ENCODE assay signal across 9 mouse cellular contexts in genomic region chr9:20726134-20726858, GRCm38 (mm10). TPM values are rescaled to one million over a fixed set of nuclear protein-coding genes. Genes with fewer than 3 reads are reported as not detected.
DNase-seq lines count a peak whose midpoint lies in the region; ATAC-seq and TF ChIP-seq lines count a peak whose summit lies in the region.
"Had no signal": no experiment of that assay in that cellular context is flagged by ENCODE, and none has a peak within 500 bp of the region (broad histone marks: within the 10 kb centered on the region; RNA-seq: fewer than 3 reads in every experiment).

No protein-coding gene starts in this region.

- H3K9me3 ChIP-seq in heart, embryonic 13.5 days, result no peaks in the 10 kb centered on the region
- H3K9me3 ChIP-seq in limb, embryonic 10.5 days (replicated peaks), result no peaks in the 10 kb centered on the region

- no peak for TF ChIP-seq POLR2A in thymus, adult 2 months (IDR thresholded peaks at IDR 0.05; ENCODE audit: control insufficient read depth, extremely low read depth, insufficient read depth, low read length, poor library complexity)
- no peak for TF ChIP-seq POLR2A in small intestine, adult 2 months (IDR thresholded peaks at IDR 0.05; ENCODE audit: low read depth, low read length)

- no peak for DNase-seq in heart, postnatal 10 days
- DNase-seq in thymus, adult 2 months, result no peak
- no peak for DNase-seq in thymus, adult 18-20 months
- peak; percentile 48 for DNase-seq in limb, embryonic 10.5 days (ENCODE audit: low spot score)
- DNase-seq in adrenal gland, postnatal 10 days, result no peak
- no peak for DNase-seq in ovary, adult 18-20 months (ENCODE audit: low spot score)

- peak; percentile 12; the same call in 1 of the 2 replicates for TF ChIP-seq CTCF in thymus, adult 2 months (IDR thresholded peaks at IDR 0.05; ENCODE audit: borderline replicate concordance, control insufficient read depth, extremely low read depth, insufficient read depth, low read length, poor library complexity)
- TF ChIP-seq CTCF in small intestine, adult 2 months (IDR thresholded peaks at IDR 0.05; ENCODE audit: extremely low read depth, insufficient read length, insufficient replicate concordance, low read depth, low read length), result no peak

- peak overlapping the region; percentile 59 for H3K4me3 ChIP-seq in heart, embryonic 13.5 days
- H3K4me3 ChIP-seq in thymus, adult 2 months (ENCODE audit: control insufficient read depth, insufficient read depth, low read length), result no peak overlapping the region
- peak overlapping the region; percentile 64 for H3K4me3 ChIP-seq in limb, embryonic 10.5 days
- H3K4me3 ChIP-seq in small intestine, adult 2 months (ENCODE audit: low read depth, low read length), result peak overlapping the region; percentile 58

- H3K4me2 ChIP-seq in heart, embryonic 13.5 days, result peak overlapping the region; percentile 97

- no peak for ATAC-seq in heart, embryonic 13.5 days (ENCODE audit: extremely low read depth, insufficient number of reproducible peaks, low FRiP score, low TSS enrichment)
- ATAC-seq: Patski had no signal

- intact Hi-C loops in heart, postnatal 10 days (cut with DNase I), result no loop called here

- H3K36me3 ChIP-seq in heart, embryonic 13.5 days, result no peaks in the 10 kb centered on the region
- no peaks in the 10 kb centered on the region for H3K36me3 ChIP-seq in thymus, adult 2 months (ENCODE audit: control insufficient read depth, insufficient read depth, low read length)
- H3K36me3 ChIP-seq in limb, embryonic 10.5 days, result no peaks in the 10 kb centered on the region
- no peaks in the 10 kb centered on the region for H3K36me3 ChIP-seq in small intestine, adult 2 months (ENCODE audit: control insufficient read depth, insufficient read depth, low read length)

- H3K9ac ChIP-seq in heart, embryonic 13.5 days, result peak overlapping the region; percentile 75

- WGBS in heart, embryonic 13.5 days, result 2% methylated on average over 41 of the region's 42 CpGs
- WGBS in thymus, adult 2 months, result 9% methylated on average over 42 of the region's 42 CpGs
- 2% methylated on average over 42 of the region's 42 CpGs for WGBS in limb, embryonic 10.5 days
- 4% methylated on average over 41 of the region's 42 CpGs for WGBS in small intestine, adult 2 months

- peaks cover 87% of the 10 kb centered on the region for H3K27me3 ChIP-seq in heart, embryonic 13.5 days (replicated peaks)
- H3K27me3 ChIP-seq in thymus, adult 2 months (ENCODE audit: control insufficient read depth, insufficient read depth, low read length), result peaks cover 28% of the 10 kb centered on the region
- peaks cover 72% of the 10 kb centered on the region for H3K27me3 ChIP-seq in limb, embryonic 10.5 days (ENCODE audit: low read depth, poor library complexity, severe bottlenecking)
- peaks cover 25% of the 10 kb centered on the region for H3K27me3 ChIP-seq in small intestine, adult 2 months (ENCODE audit: control insufficient read depth, insufficient read depth, low read length)

- no peak overlapping the region for H3K27ac ChIP-seq in heart, embryonic 13.5 days (replicated peaks)
- H3K27ac ChIP-seq in thymus, adult 2 months (ENCODE audit: control insufficient read depth, insufficient read depth, low read length), result no peak overlapping the region
- no peak overlapping the region; the same call in 1 of the 2 replicates for H3K27ac ChIP-seq in limb, embryonic 10.5 days
- no peak overlapping the region for H3K27ac ChIP-seq in small intestine, adult 2 months (ENCODE audit: insufficient read depth, low read depth, low read length)

- H3K4me1 ChIP-seq in heart, embryonic 13.5 days, result peaks cover 20% of the 10 kb centered on the region
- peaks cover 13% of the 10 kb centered on the region for H3K4me1 ChIP-seq in thymus, adult 2 months (replicated peaks; ENCODE audit: control insufficient read depth, insufficient read depth, low read length)
- peaks cover 25% of the 10 kb centered on the region for H3K4me1 ChIP-seq in limb, embryonic 10.5 days
- H3K4me1 ChIP-seq in small intestine, adult 2 months (ENCODE audit: control insufficient read depth, insufficient read depth, insufficient read length, low read length), result peaks cover 7% of the 10 kb centered on the region

RNA-seq across cellular contexts. Expression of gene Olfm2, which starts 19.9 kb away (rescaled TPM):
- 0.70 and 0.79 TPM in 2 replicates for polyA plus RNA-seq in heart, embryonic 13.5 days (2015; fragmentation: Nextera tagmentation; extraction: Ambion mirVana)
- total RNA-seq in heart, postnatal 10 days (2021), result 1 to 10 TPM in 1 of 2 experiments, under 1 TPM in 1; 0.50 to 1.2 TPM
- 0.51 and 0.93 TPM in 2 replicates for polyA plus RNA-seq in thymus, adult 2 months (2012; rRNA removed)
- polyA plus RNA-seq in limb, embryonic 10.5 days (2016; fragmentation: Nextera tagmentation; extraction: Ambion mirVana), result 1.5 and 3.2 TPM in 2 replicates
- polyA plus RNA-seq in small intestine, adult 2 months (2012; rRNA removed), result 0.91 and 2.2 TPM in 2 replicates
- total RNA-seq in adrenal gland, postnatal 10 days (2021), result 1 to 10 TPM; 3.3 to 6.4 TPM
